Mouse (Mus musculus): ENCODE results near the gene Inka2. TPM values are rescaled to one million over a fixed set of nuclear protein-coding genes. Genes with fewer than 3 reads are reported as not detected.
A peak's percentile ranks its signal among the peaks of the same experiment; 100 is the strongest.

The Inka2 gene
- 1 to 10 TPM; 3.2 to 5.8 TPM for total RNA-seq (2021)
- long read RNA-seq, experiment 1, full-length matches to known transcripts: 2 of 3 reads
- long read RNA-seq, experiment 1, partial matches to known transcripts: 0 of 3 reads
- long read RNA-seq, experiment 1, other reads (novel, unspliced or antisense): 1 of 3 reads
- long read RNA-seq, experiment 2: 0 reads

DNA sequence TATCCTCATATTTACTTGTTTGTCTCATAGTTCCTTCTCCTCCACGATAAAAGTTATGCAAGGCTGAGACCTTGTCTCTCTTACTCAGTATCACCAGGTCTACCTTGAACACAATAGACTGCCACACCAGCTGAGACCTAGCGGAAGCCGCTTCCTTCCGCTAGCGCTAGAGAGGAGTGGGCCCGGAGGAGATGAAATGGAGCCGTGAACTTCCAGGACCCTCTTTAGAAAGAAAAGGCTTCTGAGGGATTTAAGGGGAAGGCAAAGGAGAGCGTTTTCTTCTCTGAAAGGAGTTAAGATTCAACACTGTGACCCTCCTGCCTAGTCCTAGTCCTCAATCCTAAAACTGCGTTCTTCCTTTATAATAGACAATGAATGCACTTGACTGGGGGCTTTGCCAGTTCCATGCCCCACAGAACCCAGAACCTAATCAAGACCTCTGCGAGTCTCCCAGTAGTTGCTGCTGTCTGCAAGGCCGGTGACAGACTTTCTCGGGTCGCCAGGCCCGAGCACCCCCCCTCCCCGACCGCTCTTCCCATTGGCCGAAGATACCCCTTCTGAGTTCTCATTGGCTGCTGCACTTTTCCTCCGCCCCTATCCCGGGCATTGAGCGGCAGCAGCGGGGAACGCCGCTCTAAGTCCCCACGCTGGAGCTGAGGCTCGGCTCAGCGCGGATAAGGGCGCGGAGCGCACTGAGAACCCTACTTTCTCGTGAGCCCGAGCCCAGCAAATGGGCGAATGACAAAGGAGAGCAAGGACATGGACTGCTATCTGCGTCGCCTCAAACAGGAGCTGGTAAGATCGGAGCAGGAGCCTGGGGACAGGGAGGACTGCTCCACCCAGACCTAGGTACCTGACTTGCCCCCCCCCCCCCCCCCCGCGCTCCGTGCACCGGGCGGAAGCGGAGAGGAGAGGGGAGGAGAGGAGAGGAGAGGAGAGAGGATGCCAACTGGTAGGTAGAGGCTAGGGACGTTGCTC lies at the start of gene Inka2:
Gene Inka2 (plus strand): TSS at position 569 of the 978 bp plus-strand sequence.
- DNase-seq: peak; percentile 87

DNA sequence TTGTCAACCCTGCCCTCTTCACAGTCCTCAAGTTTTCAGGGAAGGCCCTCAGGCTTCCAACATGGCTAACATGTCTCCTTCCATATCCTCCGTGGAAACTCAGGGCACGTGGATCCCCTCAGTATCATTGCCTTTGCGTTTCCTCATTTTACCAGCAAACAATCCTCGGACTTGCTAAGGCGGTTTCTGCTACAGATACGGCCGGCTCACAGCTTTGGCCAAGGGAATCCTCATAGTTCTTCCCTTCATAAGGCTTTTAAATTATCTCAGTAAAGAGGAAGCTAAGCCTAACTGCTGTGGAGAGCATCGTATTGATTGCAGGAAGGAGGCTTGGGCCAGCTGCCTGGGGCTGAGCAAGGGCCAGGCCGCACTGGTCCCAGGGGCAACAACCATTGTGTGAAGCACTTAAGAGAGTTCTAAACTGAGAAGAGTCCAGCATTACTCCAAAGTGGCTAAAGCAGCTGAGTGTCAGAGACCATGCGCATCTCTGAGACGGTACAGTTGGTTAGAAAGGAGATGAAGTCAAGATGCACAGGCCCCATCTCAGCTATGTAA lies 49.3 kb upstream of the Inka2 start:
- no peak for DNase-seq

DNA sequence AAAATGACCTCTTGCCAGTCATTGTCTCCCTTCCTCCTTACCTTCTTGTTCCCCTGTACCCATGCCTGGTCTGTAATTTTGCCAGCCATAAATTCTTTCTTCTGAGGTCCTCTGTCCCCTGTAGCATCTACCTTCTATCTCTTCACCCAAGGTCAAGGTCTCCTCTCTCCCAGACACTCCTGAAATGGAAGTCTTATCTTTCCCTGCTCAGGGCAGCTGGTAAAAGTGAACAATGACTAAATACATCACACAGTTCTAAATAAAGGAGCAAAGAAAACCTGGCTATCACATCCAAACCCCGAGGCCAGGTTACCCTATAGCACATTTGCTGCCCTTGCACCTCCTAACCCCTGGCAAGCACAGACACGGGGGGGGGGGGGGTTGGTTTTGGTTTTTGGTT lies 43.9 kb upstream of the Inka2 start:
- no peak for DNase-seq

DNA sequence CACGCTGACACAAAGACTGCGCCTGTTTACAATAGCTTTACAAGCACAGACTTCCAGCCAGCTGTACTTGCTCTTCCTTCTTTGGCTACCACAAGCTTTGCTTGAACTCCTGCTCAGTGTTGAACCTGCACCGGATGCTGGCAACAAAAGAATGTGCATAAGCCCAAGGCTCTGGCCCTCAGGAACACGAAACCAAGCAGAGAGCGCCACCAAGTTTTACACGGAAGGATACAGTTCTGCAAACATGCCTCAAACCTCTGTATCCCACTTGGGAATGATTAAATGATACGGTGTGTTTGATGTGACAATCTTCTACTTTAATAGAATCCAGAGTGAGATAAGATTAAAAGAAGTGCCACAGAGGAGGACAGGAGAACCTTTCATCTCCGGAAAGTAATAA lies 41.4 kb upstream of the Inka2 start:
- no peak for DNase-seq

DNA sequence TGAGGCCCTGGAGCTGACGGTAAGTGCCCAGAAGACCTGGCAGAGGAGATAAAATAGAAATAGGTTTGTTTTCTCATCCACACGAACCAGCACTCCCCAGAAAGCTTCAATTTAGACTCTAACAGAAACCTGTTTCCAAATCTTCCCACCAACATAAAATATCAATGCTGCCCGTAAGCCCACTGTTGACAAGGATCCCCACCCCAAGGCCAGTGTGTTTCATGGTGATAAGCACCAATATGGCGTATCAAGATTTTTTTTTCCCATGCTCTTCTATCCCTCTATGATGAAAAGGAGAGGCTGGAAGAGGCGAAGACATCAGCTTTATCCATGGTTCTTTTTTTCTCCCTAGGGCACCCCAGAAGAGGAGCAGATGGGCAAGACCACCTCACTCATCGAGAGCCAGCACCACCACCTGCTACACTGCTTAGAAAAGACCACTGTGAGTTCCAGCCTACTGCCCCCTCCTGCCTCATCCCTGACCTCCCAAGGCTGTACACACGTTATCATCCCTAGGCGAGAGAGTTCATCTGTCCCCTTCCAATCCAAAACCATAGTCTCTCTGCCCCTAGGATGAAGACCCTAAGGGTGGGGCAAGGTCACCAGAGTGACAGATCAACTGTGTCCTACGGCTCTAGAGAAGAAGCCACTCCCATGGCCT lies 39.2 kb upstream of the Inka2 start:
- no peak for DNase-seq

DNA sequence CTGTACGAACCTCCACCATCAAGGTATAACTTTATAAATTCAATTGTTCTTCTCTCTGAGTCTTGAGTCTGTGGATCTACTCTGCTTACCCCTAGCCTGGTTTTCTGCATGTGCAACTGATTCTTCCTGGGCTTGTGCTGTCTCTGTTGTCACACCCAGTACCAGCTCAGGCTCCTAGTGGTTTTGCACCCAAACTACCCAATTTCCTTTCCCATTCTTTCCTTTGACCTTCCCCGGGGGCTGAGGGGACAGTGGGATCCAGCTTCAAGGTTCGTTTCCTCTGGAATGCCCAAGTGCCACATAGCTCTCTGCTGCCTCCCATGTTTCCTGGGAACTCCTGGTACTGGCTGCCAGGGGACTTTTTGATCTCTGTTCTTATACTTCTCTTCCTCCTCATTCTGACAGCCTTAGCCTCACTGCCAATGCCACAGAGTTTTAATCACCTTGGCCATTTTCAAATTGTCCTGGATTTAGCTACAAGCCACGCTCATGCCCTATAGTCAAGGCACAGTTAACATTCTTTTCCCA lies 37.3 kb upstream of the Inka2 start:
- no peak for DNase-seq

DNA sequence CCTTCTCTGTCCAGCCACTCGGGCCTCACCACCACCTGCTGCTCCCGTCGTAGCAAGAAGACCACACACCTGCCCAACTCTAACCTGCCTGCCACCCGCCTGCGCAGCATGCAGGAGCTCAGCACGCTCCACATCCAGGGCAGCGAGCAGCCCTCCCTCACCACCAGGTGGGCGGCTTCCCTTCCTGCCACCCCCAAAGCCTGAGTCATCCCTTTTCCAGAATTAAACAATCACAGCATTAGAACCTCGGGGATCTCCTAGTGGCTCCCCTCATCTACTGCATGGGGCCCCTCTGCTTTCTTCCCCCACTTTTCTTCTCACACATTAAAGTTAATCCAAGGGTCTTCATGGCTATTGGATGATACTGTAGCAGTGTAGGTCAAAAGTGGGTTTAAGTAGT lies 36.2 kb upstream of the Inka2 start:
- no peak for DNase-seq

DNA sequence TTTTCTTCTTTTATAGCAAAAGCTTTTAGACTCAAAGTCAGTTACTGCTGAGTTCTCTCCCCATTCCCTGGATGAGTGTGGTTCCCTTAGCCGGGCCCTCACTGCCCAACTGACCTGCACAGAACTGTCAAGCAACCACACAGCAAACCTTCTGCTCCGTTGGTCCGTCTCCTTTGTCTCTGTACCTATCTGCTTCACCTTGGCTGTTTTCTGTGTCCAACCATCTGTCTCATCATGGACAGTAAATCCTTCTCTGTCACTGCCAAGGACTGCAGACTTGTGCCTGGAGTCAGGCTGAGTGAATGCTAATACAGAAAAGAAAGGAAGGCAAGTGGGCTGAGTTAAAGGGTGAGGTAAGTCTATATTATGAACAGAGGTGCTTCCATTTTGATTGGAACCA lies 34.6 kb upstream of the Inka2 start:
- no peak for DNase-seq

DNA sequence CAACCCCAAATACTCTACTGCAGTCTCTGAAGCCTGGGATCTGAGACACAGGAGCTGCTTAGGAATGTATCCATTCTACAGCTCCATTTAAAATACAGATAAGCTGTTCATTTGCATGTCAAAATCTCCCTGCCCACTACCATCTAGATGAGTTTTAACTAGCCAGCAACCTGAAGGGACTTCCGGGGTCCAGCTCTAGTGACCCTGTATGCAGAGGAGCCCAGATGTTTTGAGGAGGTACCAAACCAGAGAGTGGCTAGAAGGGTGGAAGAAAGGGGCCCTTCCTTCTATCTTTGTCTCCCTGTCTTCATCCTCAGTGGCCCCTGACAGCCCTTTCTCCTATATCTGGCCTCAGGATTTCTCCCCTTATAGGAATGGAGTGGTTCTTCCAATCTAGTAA lies 33.6 kb upstream of the Inka2 start:
- no peak for DNase-seq

DNA sequence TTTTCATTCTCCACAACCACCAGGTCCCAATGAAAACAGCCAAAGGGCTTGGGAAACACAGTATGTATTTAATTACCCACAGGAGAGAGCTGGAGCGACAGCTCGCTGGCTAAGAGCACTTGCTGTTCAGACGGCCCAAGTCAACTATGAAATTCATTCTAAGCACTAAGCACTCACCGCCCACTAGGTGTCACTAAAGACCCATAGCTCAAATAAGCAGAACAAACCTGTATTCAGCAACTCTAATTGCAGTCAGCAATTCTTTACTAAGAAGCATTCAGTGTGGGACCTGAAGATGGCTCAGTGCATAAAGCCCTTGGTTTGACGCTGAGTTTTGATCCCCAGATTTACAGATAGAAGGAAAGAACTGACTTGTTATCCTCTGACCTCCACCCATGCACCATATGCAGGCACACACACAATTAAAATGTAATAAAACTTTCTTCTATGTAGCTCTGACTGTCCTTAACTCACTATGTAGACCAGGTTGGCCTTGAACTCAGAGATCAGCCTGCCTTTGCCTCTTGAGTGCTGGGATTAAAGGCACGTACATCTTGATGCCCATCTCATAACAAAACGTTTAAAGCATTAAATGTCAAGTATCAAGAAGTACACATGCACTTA lies 29.7 kb upstream of the Inka2 start:
- peak; percentile 73 for DNase-seq

DNA sequence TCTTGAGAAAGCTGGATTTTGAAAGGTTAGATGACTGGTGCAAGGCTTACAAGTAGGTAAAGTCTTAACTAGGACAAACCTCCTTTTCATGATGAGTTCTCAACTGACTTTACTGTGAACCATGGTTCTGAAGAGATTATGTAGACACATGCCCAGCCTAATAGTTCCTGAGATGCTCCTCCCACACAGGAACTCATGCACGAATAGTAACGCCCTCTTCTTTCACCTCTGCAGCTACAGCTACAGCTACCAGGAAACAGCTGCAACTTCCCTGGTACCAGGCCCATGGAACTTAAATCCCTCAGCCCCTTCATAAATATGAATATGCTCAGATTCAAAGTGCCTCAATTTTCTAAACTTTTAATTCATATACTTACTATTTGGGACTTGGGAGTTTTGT lies 28.5 kb upstream of the Inka2 start:
- DNase-seq: no peak

DNA sequence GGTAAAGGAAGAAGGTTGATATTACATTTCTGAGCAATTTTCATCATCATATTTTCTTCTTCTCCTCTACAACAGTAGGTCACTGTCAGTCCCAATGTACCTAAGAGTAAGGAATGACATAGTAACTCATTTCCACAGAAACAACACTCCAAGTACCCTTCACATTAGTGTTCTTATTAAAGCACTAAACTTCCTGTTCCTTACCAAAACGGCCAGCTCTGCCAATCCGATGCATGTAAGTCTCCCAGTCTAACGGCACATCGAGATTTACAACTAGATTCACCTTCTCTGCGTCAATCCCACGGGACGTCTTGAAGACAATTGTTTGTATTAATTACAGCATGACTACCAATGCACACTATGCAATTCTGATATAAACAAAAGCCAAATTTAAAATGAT lies 24.1 kb upstream of the Inka2 start:
- no peak for DNase-seq

DNA sequence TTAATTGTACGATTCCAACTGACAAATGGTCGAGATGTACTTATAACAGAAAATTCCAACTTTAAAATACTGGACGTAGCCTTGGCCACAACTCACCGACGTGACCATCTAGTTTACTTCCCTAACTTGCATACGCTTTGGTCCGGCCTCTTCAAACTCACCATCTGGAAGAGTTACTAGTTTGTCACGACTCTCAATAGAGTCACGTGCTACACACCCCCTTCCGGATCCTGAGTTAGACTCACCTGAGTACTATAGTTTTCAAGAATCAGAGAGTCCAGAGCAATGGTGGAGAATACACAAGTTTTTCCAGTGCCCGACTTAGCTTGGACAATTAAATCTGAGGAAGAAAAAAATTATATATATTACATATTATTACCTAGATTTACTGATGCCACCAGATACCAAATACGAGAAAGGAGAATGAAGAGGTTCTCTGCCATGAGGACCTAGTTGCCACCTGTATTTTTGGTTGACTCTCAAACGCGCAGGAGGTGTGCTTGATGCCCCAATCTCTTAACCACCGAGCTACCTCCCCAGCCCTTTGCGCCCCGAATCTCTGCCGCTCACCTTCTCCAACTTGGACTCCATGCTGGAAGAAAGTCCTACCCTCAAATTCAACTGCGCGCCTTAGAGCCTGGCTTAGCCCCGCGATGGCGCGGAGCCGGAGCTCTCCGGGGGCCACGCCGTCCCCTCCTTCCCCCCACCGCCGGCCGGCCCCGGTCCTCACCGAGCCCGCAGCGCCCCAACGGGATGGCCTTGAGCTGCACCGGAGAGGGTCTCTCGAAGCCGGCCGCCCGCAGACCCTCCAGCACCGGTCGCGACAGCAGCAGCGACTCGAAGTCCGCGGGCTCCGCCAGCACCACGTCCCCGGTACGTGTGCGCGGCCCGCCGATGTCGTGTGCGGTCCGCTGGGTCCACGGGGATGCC lies 17.7 kb upstream of the Inka2 start:
- no peak for DNase-seq

DNA sequence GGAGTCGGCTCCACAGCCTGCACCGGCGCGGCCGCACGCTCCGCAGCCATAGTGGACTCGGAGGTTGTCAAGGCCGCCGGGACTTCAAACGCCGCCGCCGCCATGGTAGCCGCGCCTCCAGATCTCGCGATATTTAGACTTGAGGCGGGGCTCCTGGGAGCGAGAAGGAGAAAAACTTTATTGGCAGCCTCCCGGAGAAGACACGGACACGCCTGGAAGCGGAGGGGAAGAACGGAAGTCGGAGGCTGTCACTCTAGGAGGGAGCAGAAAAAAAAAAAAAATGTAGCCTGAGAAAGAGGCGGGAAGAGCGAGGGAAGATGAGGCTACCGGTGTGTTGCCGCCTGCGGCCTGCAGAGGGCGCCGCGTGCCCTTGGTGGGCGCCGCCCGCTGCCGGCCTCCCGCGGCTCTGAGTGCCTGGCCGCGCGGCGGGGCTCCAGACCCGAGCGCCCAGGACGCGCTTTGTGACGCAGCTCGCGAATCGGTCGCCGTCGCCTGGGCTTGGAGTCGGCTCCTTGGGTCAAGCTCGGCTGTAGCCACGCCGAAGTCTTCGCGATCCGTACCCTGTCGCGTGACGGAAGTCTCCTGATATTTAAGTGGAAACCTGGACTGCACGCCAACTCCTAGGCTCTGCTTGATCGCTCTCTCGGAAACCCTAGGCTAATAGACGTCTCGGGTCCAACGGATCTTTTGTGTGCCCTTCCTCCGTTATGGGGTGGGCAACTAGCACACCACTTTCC lies 16.9 kb upstream of the Inka2 start, which contains the start of gene Ddx20:
Gene Ddx20 (minus strand): TSS at position 251 of the 737 bp plus-strand sequence.
- DNase-seq: peak; percentile 95

DNA sequence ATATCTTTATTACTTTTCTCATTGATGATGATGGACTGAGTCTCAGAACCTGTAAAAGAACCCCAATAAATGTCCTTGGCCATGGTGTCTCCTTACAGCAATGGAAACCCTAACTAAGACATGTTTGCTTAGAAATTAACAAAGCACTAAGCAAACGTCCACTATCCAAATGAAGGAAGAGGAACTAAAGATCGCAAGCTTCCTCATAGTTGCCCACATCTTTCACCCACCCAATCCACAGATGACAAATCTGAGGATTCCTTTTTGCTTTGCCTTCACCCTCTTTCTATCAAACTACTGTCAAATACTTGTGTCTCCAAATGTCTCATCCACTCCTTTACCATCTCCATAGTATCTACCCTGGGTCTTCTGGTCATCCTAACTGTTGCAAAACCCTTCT lies 15.9 kb upstream of the Inka2 start:
- DNase-seq: no peak

DNA sequence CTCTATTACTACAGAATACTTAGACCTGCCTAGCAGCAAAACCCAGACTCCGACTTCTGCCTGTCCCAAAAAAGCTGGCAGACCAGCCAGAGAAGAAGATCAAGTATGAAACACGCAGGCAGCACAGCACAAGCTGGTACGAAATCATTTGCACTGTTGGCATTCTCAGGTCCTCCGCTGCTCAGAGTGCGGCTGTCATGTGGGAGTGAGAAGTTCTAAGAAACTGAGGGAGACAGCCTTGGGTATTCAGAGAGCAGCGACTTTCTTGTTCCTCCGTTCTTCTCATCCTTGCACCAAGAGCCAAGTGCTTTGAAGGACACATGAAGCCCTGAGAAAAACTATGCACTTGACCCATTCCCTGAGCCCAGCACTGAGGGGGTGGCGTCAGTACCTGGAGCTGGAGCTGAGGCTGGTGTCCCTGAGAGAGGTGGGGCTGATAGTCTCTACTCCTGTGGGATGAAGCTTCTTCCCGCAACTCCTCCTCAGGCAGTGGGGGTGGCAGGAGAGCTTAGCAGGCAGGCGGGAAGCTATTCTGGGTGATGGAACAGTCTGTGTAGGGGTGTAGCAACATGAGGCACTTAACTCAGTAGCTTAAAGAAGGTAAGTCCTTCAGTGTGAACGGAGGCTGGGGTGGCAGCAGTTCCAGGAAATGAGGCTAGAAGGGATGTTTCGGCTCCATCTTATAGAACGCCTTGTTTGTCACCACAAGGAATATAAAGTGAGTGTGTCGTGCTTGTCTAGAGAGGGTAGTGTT lies 10.9 kb upstream of the Inka2 start:
- no peak for DNase-seq

DNA sequence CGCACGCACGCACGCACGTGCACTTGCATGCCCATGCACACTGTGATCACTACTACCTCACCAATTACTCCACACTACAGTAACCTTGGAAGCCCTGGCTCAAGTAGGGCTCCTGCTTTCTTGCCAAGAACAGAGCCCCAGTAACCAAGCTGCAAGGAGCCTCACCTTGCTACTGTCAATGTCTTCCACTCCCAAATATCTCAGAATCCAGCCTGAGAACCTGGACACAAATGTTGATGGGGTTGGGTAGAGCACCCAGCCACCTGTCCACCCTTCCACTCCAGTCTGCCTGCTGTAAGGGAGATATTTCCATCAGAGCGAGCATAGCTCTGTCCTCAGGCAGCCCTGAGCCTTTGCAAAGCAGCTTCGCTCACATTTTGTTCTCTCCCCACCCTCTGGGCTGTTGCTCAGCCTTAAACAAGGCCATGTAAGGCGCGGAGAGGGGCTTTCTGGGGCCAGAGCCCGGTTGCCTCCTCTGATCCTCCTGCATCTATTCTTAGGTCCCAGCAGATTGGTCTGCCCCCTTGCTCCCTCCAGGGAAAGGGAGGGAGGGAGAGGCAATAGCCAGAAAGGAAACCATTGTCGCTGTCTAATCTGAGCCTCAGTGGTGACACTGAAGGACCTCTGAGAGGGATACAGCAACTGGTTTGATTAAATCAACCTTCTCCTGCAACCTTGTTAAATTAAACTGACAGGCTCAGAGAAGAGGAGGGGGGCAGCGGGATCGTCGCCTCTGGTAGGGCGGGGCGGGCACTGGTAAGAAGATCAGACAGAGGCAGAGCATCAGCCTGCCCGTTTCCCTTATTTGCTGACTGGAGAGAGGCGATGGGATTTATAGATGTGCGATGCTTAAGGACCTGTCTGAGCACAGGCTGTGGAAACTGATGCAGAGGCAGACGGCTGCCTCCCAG lies 8.7 kb upstream of the Inka2 start:
- no peak for DNase-seq
